Mouse (Mus musculus) heart, adult 2 months (tissue): ENCODE results near the gene Stra6. TPM values are rescaled to one million over a fixed set of nuclear protein-coding genes. Genes with fewer than 3 reads are reported as not detected.
A peak's percentile ranks its signal among the peaks of the same experiment; 100 is the strongest.

Experiments used
- DNase-seq, 2 experiments: peaks; one replicate each; pipeline ENCODE4 v3.0.0; 2021
- H3K27ac ChIP-seq: fragments of 200-600 bp; 2 replicates; pipeline ENCODE4 v1.8.1; 2022
- H3K27me3 ChIP-seq: fragments of 200-500 bp; 2 replicates; pipeline ENCODE4 v1.6.1; 2012; ENCODE audit warnings: mild to moderate bottlenecking, low read length, inconsistent platforms, mixed read lengths; ENCODE audit not compliant: control insufficient read depth, insufficient read depth
- H3K36me3 ChIP-seq: fragments of 200-500 bp; 2 replicates; pipeline ENCODE4 v1.6.1; 2012; ENCODE audit warnings: low read length, inconsistent platforms; ENCODE audit not compliant: control insufficient read depth, insufficient read depth
- H3K4me1 ChIP-seq: fragments of 200-500 bp; 2 replicates; pipeline ENCODE4 v1.6.1; 2011; ENCODE audit warnings: low read length; ENCODE audit not compliant: control insufficient read depth, insufficient read depth
- H3K4me3 ChIP-seq: fragments of 200-600 bp; 2 replicates; pipeline ENCODE4 v1.8.1; 2022
- H3K79me2 ChIP-seq: fragments of 200-500 bp; replicated peaks from 2 replicates; pipeline ENCODE4 v1.6.1; 2012; ENCODE audit warnings: mild to moderate bottlenecking, inconsistent platforms, low read length, moderate library complexity, mixed read lengths; ENCODE audit not compliant: control insufficient read depth, insufficient read depth
- H3K9ac ChIP-seq: fragments of 200-500 bp; 2 replicates; pipeline ENCODE4 v1.6.1; 2012; ENCODE audit warnings: low read depth, mild to moderate bottlenecking, control low read depth, inconsistent platforms, low read length, mixed read lengths
- CTCF ChIP-seq: fragments of 200-600 bp; IDR thresholded peaks from 2 replicates; pipeline ENCODE4 v1.8.1; 2022; ENCODE audit warnings: antibody characterized with exemption, mild to moderate bottlenecking, moderate library complexity
- EP300 ChIP-seq: fragments of 200-500 bp; IDR thresholded peaks from 2 replicates; pipeline ENCODE4 v1.6.1; 2011; ENCODE audit warnings: low read depth, low read length, control low read depth; ENCODE audit not compliant: insufficient read depth
- POLR2A ChIP-seq: fragments of 200-500 bp; IDR thresholded peaks from 2 replicates; pipeline ENCODE4 v1.6.1; 2011; ENCODE audit warnings: mild to moderate bottlenecking, low read depth, low read length, control low read depth; ENCODE audit not compliant: insufficient read depth
- WGBS: fragments of 180-500 bp; shearing (Covaris S2); methylation state at CpG from one replicate; pipeline ENCODE4 v1.1.7; 2018; 5-methylcytosine and 5-hydroxymethylcytosine counted together
- intact Hi-C: fragments of 180-260 bp; cut with DNase I; formaldehyde crosslinking; loops from one replicate; pipeline ENCODE4 v1.15.1; 2025
- polyA plus RNA-seq: library from polyadenylated mRNA; depleted of rRNA; stranded (reverse); fragments of >200 nt; gene quantifications from 2 replicates; pipeline ENCODE4 v1.2.3, GENCODE M21; 2012
- total RNA-seq, 2 experiments: library from RNA; stranded (reverse); gene quantifications; 2 replicates each; pipeline ENCODE4 v1.2.3; 2021

The Stra6 gene
- total and polyA plus RNA-seq, 3 experiments = 0.34 to 0.68 (median 0.65) TPM

DNA sequence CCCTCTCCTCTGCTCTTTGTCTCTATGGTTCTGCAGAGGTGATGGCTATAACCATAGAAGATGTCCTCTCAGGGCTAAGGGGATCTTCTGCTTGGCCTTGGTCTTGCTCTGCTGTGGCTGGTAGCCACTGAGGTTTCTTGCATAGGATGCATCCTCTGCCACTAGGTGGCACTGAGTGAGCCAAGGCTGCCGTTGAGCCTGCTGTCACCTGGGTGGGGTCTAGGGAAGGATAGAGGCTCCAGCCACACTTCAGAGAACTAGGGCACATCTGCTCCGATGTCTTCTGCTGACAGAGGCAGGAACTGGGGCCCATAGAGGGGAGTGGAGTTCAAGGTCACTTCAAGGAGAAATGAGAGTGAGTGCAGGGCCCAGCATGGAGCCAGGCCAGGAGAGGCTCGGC, 10.5 kb upstream of the Stra6 start:
- H3K79me2 ChIP-seq = no peaks in the 10 kb centered on the region
- no peaks in the 10 kb centered on the region for H3K4me1 ChIP-seq
- no peak for DNase-seq
- H3K27me3 ChIP-seq = no peaks in the 10 kb centered on the region
- WGBS = 24% methylated on average over 3 of the region's 3 CpGs
- H3K4me3 ChIP-seq = no peak overlapping the region
- no peak overlapping the region for H3K9ac ChIP-seq
- no peak overlapping the region for H3K27ac ChIP-seq
- intact Hi-C loops = no loop called here
- no peaks in the 10 kb centered on the region for H3K36me3 ChIP-seq
- TF ChIP-seq CTCF (peak; percentile 71), POLR2A (no peak)

- Histone ChIP-seq H3K4me3 (no peak overlapping the region), H3K36me3 (no peaks in the 10 kb centered on the region), H3K27ac (no peak overlapping the region), H3K27me3 (no peaks in the 10 kb centered on the region), H3K79me2 (no peaks in the 10 kb centered on the region), H3K4me1 (no peaks in the 10 kb centered on the region), H3K9ac (no peak overlapping the region)
- WGBS = 75% methylated on average over 3 of the region's 3 CpGs
- TF ChIP-seq EP300 (no peak), POLR2A (no peak)
- no peak for DNase-seq
- intact Hi-C loops = no loop called here
Observed at GRCm38 (mm10) chr9:58053544-58053943, 10.0 kb upstream of the Stra6 start.

DNA sequence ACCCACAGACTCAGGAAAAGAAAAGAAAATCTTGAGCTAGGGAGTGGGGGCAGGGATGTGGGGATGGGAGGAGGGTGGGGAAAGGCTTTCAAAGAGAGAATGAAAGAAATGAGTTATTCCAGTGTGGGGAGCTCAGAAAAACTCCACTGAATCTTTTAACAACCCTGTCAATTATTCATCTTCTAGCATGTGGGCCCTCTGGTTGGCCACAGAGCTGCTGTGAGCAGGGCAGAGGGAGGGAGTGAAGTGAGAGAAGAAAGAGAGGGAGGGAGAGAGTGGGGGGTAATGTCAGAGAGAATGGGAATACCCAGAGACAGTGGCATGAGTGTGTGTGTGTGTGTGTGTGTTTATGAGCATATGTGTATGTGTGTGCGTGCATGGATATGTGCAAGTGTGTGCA, 9.6 kb upstream of the Stra6 start:
- Histone ChIP-seq H3K79me2 (no peaks in the 10 kb centered on the region), H3K27ac (no peak overlapping the region), H3K4me3 (no peak overlapping the region), H3K36me3 (no peaks in the 10 kb centered on the region), H3K9ac (no peak overlapping the region), H3K27me3 (no peaks in the 10 kb centered on the region), H3K4me1 (no peaks in the 10 kb centered on the region)
- intact Hi-C loops = no loop called here
- TF ChIP-seq CTCF (no peak), EP300 (no peak), POLR2A (no peak)
- DNase-seq = no peak
- WGBS = 93% methylated on average over 1 of the region's 1 CpGs

- 69% methylated on average over 5 of the region's 5 CpGs for WGBS
- TF ChIP-seq CTCF = no peak
- no peak for TF ChIP-seq POLR2A
- TF ChIP-seq EP300 = no peak
- intact Hi-C loops = no loop called here
Observed at GRCm38 (mm10) chr9:58055666-58056065, 7.9 kb upstream of the Stra6 start.

DNA sequence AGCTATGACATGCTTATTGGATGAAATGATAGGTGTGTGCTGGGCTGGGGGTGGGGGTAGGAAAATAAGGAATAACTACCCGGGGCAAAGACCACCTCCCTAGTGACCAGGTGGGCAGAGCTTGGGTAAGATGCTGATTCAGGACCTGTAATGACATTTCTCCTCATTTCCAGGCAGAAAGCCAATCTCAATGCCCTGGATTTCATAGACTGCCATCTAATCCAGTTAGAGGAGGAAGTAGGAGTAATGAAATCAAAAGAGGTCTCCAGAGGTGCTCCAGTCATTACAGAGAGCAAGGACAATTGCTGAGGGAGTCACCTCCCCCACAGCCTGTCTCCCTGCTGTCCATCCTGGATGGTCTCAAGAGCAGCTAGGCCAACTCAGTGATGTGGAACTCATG, 3.7 kb upstream of the Stra6 start:
- no peak for TF ChIP-seq EP300
- no peak for TF ChIP-seq POLR2A
- TF ChIP-seq CTCF = no peak
- no peak overlapping the region for H3K27ac ChIP-seq
- H3K4me3 ChIP-seq = no peak overlapping the region
- WGBS = 56% methylated on average over 1 of the region's 1 CpGs
- no peak overlapping the region for H3K9ac ChIP-seq
- DNase-seq = no peak
- intact Hi-C loops = no loop called here
- peaks cover 3% of the 10 kb centered on the region; the same call in 1 of the 2 replicates for H3K27me3 ChIP-seq
- H3K4me1 ChIP-seq = no peaks in the 10 kb centered on the region
- H3K36me3 ChIP-seq = no peaks in the 10 kb centered on the region
- H3K79me2 ChIP-seq = no peaks in the 10 kb centered on the region

More at GRCm38 (mm10) chr9:58055666-58056065, 7.9 kb upstream of the Stra6 start:
- H3K79me2 ChIP-seq = no peaks in the 10 kb centered on the region
- H3K27ac ChIP-seq = no peak overlapping the region
- H3K9ac ChIP-seq = no peak overlapping the region
- no peaks in the 10 kb centered on the region for H3K4me1 ChIP-seq
- H3K36me3 ChIP-seq = no peaks in the 10 kb centered on the region
- H3K27me3 ChIP-seq = no peaks in the 10 kb centered on the region
- H3K4me3 ChIP-seq = no peak overlapping the region
- no peak for DNase-seq

DNA sequence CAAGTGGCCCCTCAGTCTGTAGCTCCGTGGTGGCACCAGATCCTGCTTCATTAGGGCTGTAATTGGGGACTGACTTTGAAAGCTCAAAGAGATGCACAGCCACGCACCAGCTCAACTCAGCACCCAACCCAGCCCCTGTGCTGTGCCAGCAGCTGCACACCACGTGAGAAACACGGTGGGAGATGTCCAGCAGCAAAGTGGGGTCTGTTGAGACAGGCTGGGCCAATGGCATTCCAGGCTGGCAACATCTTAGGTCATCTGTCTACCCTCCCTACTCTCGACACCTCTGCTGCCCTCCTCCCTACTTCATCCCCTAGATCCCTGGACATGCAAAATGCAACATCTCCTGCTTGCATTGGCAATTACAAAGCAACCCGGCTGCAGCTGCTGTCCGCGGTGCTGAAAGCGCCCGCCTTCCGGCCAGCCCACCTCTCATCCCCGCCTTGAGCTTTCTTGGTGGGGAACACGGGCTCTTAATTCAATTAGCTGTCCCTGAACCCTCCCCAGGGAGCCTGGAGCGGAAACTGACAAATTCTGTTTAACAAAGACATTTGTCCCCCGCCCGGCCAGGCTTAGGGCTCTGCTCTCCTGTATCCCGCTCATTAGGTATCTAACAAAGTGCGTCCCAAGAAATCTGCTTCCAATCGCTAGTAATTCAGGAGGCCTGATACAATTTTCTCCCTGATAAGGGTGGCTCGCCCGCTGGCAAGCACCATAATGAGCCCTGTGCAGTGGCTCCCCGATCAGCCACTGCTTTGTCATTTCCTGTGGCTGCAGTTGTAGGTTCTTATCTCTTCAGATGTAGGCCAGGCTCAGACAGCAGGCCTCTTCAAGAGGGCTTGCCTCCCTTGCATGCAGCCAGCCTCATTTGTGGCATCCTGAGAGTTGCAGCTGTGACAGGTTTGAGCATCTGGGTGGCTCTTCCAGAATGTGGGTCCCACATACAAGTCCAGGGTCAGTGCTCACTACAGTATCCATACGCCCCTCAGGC, 2.6 kb upstream of the Stra6 start:
- TF ChIP-seq CTCF (no peak), EP300 (no peak), POLR2A (no peak)
- Histone ChIP-seq H3K9ac (no peak overlapping the region), H3K36me3 (no peaks in the 10 kb centered on the region), H3K27ac (no peak overlapping the region), H3K4me1 (no peaks in the 10 kb centered on the region), H3K27me3 (peaks cover 3% of the 10 kb centered on the region; the same call in 1 of the 2 replicates), H3K4me3 (no peak overlapping the region), H3K79me2 (no peaks in the 10 kb centered on the region)
- peak in 1 of 2 experiments; percentile 60 for DNase-seq
- intact Hi-C loops = no loop called here
- WGBS = 8% methylated on average over 23 of the region's 23 CpGs
